ENCODE assay signal across 14 mouse cellular contexts in the genomic region with DNA sequence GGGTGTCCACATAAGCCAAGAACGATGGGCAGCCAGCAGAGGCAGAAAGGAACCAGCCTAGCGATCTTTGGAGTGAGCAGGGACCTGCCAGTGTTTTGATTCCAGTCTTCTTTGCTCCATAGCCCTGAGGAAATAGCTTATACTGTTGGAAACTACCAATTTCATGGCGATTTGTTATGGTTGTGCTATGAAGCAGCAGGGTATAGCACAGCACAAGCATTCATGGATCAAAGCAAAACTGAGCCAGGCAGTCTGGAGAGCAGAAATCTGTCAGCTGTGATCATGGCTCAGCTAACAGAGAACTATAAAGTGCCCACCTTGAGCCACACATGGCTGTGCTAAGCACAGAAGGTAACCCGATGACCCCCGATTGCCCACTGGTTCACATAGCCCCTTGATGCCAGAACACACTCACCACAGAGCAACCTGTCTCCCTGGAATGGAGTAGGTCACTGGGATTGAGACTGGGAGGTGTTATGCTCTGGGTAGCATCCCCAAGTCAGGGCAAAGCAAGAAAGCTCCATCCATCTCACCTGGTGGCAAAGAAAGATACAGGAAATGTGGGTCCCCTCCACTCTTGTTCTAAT.
A peak's percentile ranks its signal among the peaks of the same experiment; 100 is the strongest.
DNase-seq lines count a peak whose midpoint lies in the region; ATAC-seq lines count a peak whose summit lies in the region.
"Had no signal": no experiment of that assay in that cellular context is flagged by ENCODE, and none has a peak within 500 bp of the region (broad histone marks: within the 10 kb centered on the region; RNA-seq: fewer than 3 reads in every experiment).

No protein-coding gene starts in this region.

- no peaks in the 10 kb centered on the region for H3K9me3 ChIP-seq in forebrain, embryonic 15.5 days
- no peaks in the 10 kb centered on the region for H3K9me3 ChIP-seq in forebrain, embryonic 16.5 days (ENCODE audit: control insufficient read depth, low read length)
- H3K9me3 ChIP-seq in midbrain, embryonic 11.5 days (ENCODE audit: control insufficient read depth, low read length) = no peaks in the 10 kb centered on the region
- H3K9me3 ChIP-seq in midbrain, embryonic 10.5 days (replicated peaks) = no peaks in the 10 kb centered on the region
- no peaks in the 10 kb centered on the region for H3K9me3 ChIP-seq in hindbrain, embryonic 14.5 days (ENCODE audit: control insufficient read depth, low read length)
- H3K9me3 ChIP-seq in midbrain, embryonic 16.5 days (replicated peaks; ENCODE audit: control insufficient read depth, low read length, poor library complexity, severe bottlenecking) = no peaks in the 10 kb centered on the region
- H3K9me3 ChIP-seq: forebrain, embryonic 12.5 days; heart, embryonic 10.5 days; liver, embryonic 13.5 days; lung, embryonic 15.5 days had no signal

- no peak overlapping the region for H3K27ac ChIP-seq in forebrain, embryonic 15.5 days (replicated peaks)
- H3K27ac ChIP-seq in forebrain, embryonic 16.5 days (ENCODE audit: low read length) = no peak overlapping the region
- H3K27ac ChIP-seq in midbrain, embryonic 11.5 days (ENCODE audit: low read depth, low read length) = no peak overlapping the region
- no peak overlapping the region for H3K27ac ChIP-seq in midbrain, embryonic 10.5 days (replicated peaks)
- H3K27ac ChIP-seq in hindbrain, embryonic 14.5 days = no peak overlapping the region
- H3K27ac ChIP-seq in midbrain, embryonic 16.5 days (ENCODE audit: low read length) = no peak overlapping the region
- H3K27ac ChIP-seq: forebrain, embryonic 12.5 days; gastrocnemius, adult 2 months; heart, embryonic 10.5 days; liver, embryonic 13.5 days; lung, embryonic 15.5 days had no signal

- H3K4me2 ChIP-seq in forebrain, embryonic 15.5 days (replicated peaks) = no peak overlapping the region
- H3K4me2 ChIP-seq in forebrain, embryonic 16.5 days (ENCODE audit: low read length) = no peak overlapping the region
- H3K4me2 ChIP-seq in midbrain, embryonic 11.5 days = no peak overlapping the region
- H3K4me2 ChIP-seq in hindbrain, embryonic 14.5 days (replicated peaks) = no peak overlapping the region
- H3K4me2 ChIP-seq in midbrain, embryonic 16.5 days (ENCODE audit: low read length) = no peak overlapping the region
- H3K4me2 ChIP-seq: forebrain, embryonic 12.5 days; liver, embryonic 13.5 days; lung, embryonic 15.5 days had no signal

- no peak overlapping the region for H3K4me3 ChIP-seq in forebrain, embryonic 15.5 days
- no peak overlapping the region for H3K4me3 ChIP-seq in forebrain, embryonic 16.5 days (replicated peaks; ENCODE audit: low read length)
- H3K4me3 ChIP-seq in midbrain, embryonic 11.5 days (ENCODE audit: low read depth, low read length) = no peak overlapping the region
- no peak overlapping the region for H3K4me3 ChIP-seq in midbrain, embryonic 10.5 days
- no peak overlapping the region for H3K4me3 ChIP-seq in hindbrain, embryonic 14.5 days (replicated peaks; ENCODE audit: low read length)
- H3K4me3 ChIP-seq in midbrain, embryonic 16.5 days (ENCODE audit: low read depth, low read length) = no peak overlapping the region
- H3K4me3 ChIP-seq: erythroblast, embryonic 14.5 days; forebrain, embryonic 12.5 days; gastrocnemius, adult 2 months; heart, embryonic 10.5 days; liver, embryonic 13.5 days; lung, embryonic 15.5 days had no signal

- H3K27me3 ChIP-seq in forebrain, embryonic 15.5 days = no peaks in the 10 kb centered on the region
- no peaks in the 10 kb centered on the region for H3K27me3 ChIP-seq in forebrain, embryonic 16.5 days (replicated peaks; ENCODE audit: control insufficient read depth, insufficient read depth, low read length)
- H3K27me3 ChIP-seq in midbrain, embryonic 11.5 days (ENCODE audit: control insufficient read depth, insufficient read depth, low read length) = no peaks in the 10 kb centered on the region
- H3K27me3 ChIP-seq in midbrain, embryonic 10.5 days (ENCODE audit: low read depth, poor library complexity, severe bottlenecking) = no peaks in the 10 kb centered on the region
- no peaks in the 10 kb centered on the region for H3K27me3 ChIP-seq in hindbrain, embryonic 14.5 days (ENCODE audit: control insufficient read depth, insufficient read depth, low read length)
- no peaks in the 10 kb centered on the region for H3K27me3 ChIP-seq in midbrain, embryonic 16.5 days (ENCODE audit: control insufficient read depth, insufficient read depth, low read depth, low read length)
- H3K27me3 ChIP-seq: liver, embryonic 13.5 days; lung, embryonic 15.5 days had no signal

- no peak for DNase-seq in midbrain, embryonic 11.5 days (ENCODE audit: low spot score, missing footprints)
- no peak for DNase-seq in midbrain, embryonic 10.5 days (ENCODE audit: low spot score)
- DNase-seq in hindbrain, embryonic 14.5 days (ENCODE audit: low spot score) = no peak
- DNase-seq in kidney, postnatal 14 days = no peak
- DNase-seq in right cerebral cortex, adult 18-20 months = no peak
- DNase-seq: liver, embryonic 13.5 days had no signal

- no peaks in the 10 kb centered on the region for H3K4me1 ChIP-seq in forebrain, embryonic 15.5 days
- H3K4me1 ChIP-seq in forebrain, embryonic 16.5 days (replicated peaks; ENCODE audit: control insufficient read depth, insufficient read depth, low read length) = no peaks in the 10 kb centered on the region
- H3K4me1 ChIP-seq in midbrain, embryonic 11.5 days (ENCODE audit: control insufficient read depth, insufficient read depth, low read length) = no peaks in the 10 kb centered on the region
- peaks cover 5% of the 10 kb centered on the region for H3K4me1 ChIP-seq in midbrain, embryonic 10.5 days
- H3K4me1 ChIP-seq in hindbrain, embryonic 14.5 days (replicated peaks; ENCODE audit: control insufficient read depth, insufficient read depth, low read length) = no peaks in the 10 kb centered on the region
- H3K4me1 ChIP-seq in midbrain, embryonic 16.5 days (ENCODE audit: control insufficient read depth, insufficient read depth, low read length) = no peaks in the 10 kb centered on the region
- H3K4me1 ChIP-seq: forebrain, embryonic 12.5 days; heart, embryonic 10.5 days; liver, embryonic 13.5 days; lung, embryonic 15.5 days had no signal

- 79% methylated on average over 5 of the region's 5 CpGs for WGBS in forebrain, embryonic 15.5 days
- WGBS in forebrain, embryonic 16.5 days = 86% methylated on average over 5 of the region's 5 CpGs
- 65% methylated on average over 5 of the region's 5 CpGs for WGBS in midbrain, embryonic 11.5 days
- 68% methylated on average over 5 of the region's 5 CpGs for WGBS in midbrain, embryonic 10.5 days
- 44% methylated on average over 5 of the region's 5 CpGs for WGBS in hindbrain, embryonic 14.5 days
- WGBS in midbrain, embryonic 16.5 days = 55% methylated on average over 5 of the region's 5 CpGs

- no peaks in the 10 kb centered on the region for H3K36me3 ChIP-seq in forebrain, embryonic 15.5 days
- H3K36me3 ChIP-seq in forebrain, embryonic 16.5 days (ENCODE audit: control insufficient read depth, insufficient read depth) = no peaks in the 10 kb centered on the region
- no peaks in the 10 kb centered on the region for H3K36me3 ChIP-seq in midbrain, embryonic 11.5 days (ENCODE audit: control insufficient read depth, insufficient read depth, low read length)
- no peaks in the 10 kb centered on the region for H3K36me3 ChIP-seq in midbrain, embryonic 10.5 days
- H3K36me3 ChIP-seq in hindbrain, embryonic 14.5 days (replicated peaks; ENCODE audit: control insufficient read depth, insufficient read depth) = no peaks in the 10 kb centered on the region
- no peaks in the 10 kb centered on the region for H3K36me3 ChIP-seq in midbrain, embryonic 16.5 days (ENCODE audit: control insufficient read depth, insufficient read depth, low read length)
- H3K36me3 ChIP-seq: forebrain, embryonic 12.5 days; heart, embryonic 10.5 days; liver, embryonic 13.5 days; lung, embryonic 15.5 days had no signal

- 0 out of 2 replicates have a peak, but pooled peaks have one; percentile 14 for ATAC-seq in forebrain, embryonic 15.5 days (replicated peaks)
- no peak for ATAC-seq in forebrain, embryonic 16.5 days
- ATAC-seq in midbrain, embryonic 11.5 days (ENCODE audit: low FRiP score) = peak; percentile 38; the same call in 1 of the 2 replicates
- ATAC-seq in hindbrain, embryonic 14.5 days (ENCODE audit: low FRiP score) = peak; percentile 24; the same call in 1 of the 2 replicates
- ATAC-seq in midbrain, embryonic 16.5 days = peak; percentile 62

- H3K9ac ChIP-seq in forebrain, embryonic 15.5 days (replicated peaks) = no peak overlapping the region
- no peak overlapping the region for H3K9ac ChIP-seq in forebrain, embryonic 16.5 days (replicated peaks; ENCODE audit: low read depth, low read length)
- H3K9ac ChIP-seq in midbrain, embryonic 11.5 days (ENCODE audit: low read length) = no peak overlapping the region
- H3K9ac ChIP-seq in hindbrain, embryonic 14.5 days = no peak overlapping the region
- H3K9ac ChIP-seq in midbrain, embryonic 16.5 days (ENCODE audit: low read depth, low read length) = no peak overlapping the region
- H3K9ac ChIP-seq: forebrain, embryonic 12.5 days; liver, embryonic 13.5 days; lung, embryonic 15.5 days had no signal
